Mouse (Mus musculus): Measurements from ENCODE around the gene Myb. TPM values are rescaled to one million over a fixed set of nuclear protein-coding genes. Genes with fewer than 3 reads are reported as not detected.
A peak's percentile ranks its signal among the peaks of the same experiment; 100 is the strongest.

Myb gene
- polyA plus RNA-seq, 1 experiment from 2014 or later: 2.9 TPM

DNA sequence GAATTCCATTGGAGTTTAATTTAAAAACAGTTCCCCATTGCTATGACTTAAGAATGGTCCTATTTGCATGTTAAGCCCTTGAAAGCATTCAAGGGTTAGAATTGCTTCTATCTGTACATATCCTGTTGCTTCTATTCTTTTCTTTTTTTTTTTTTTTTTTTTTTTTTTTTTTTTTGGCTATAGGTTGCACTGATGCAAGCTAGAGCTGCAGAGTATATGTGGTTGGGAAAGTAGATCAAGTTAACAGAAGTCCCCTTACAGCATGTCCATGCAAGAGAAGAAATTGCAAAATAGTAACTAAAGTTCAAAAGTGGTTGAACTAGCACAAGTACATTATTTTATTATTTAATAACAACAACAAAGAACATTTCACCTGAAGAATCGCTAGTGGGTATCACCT is 14.1 kb downstream of the Myb start:
- Histone ChIP-seq H3K36me3 (ENCODE audit: control insufficient read depth, insufficient read depth) (no peaks in the 10 kb centered on the region; the same call in 1 of the 2 replicates), H3K4me1 (replicated peaks; ENCODE audit: control insufficient read depth, insufficient read depth, low read length) (no peaks in the 10 kb centered on the region), H3K27ac (ENCODE audit: low read depth, low read length) (no peak overlapping the region), H3K4me3 (ENCODE audit: low read depth, low read length) (no peak overlapping the region), H3K4me2 (replicated peaks; ENCODE audit: low read depth) (no peak overlapping the region), H3K9ac (ENCODE audit: low read depth, low read length) (no peak overlapping the region), H3K27me3 (replicated peaks; ENCODE audit: control insufficient read depth, insufficient read depth, low read length) (no peaks in the 10 kb centered on the region), H3K9me3 (ENCODE audit: control insufficient read depth) (no peaks in the 10 kb centered on the region)
- WGBS: 97% methylated on average over 1 of the region's 1 CpGs
- TF ChIP-seq CTCF (IDR thresholded peaks at IDR 0.05; ENCODE audit: low read depth): no peak
- no peak for ATAC-seq

DNA sequence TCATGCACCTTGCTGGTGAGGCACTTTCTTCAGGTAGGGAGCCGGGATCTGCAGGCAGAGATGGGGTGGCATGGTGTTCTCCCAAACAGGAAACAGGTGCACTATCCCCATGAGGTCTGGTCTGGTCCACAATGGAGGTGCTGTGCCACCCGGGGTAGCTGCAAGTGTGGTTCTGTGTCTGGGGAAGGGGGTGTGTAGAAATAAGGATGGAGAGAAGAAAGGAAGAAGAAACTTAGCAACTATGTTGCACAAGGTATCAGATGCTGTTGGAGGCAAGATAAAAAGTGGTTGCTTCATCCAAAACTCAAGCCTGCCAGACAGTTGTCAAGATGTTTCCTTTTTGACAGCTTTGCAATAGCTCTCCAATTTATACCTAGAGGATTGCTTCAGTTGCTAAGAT is 14.5 kb downstream of the Myb start:
- no peak for ATAC-seq
- Histone ChIP-seq H3K9me3 (ENCODE audit: control insufficient read depth) (no peaks in the 10 kb centered on the region), H3K27me3 (replicated peaks; ENCODE audit: control insufficient read depth, insufficient read depth, low read length) (no peaks in the 10 kb centered on the region), H3K4me3 (ENCODE audit: low read depth, low read length) (no peak overlapping the region), H3K27ac (ENCODE audit: low read depth, low read length) (no peak overlapping the region), H3K4me2 (replicated peaks; ENCODE audit: low read depth) (no peak overlapping the region), H3K36me3 (ENCODE audit: control insufficient read depth, insufficient read depth) (no peaks in the 10 kb centered on the region; the same call in 1 of the 2 replicates), H3K9ac (ENCODE audit: low read depth, low read length) (no peak overlapping the region), H3K4me1 (replicated peaks; ENCODE audit: control insufficient read depth, insufficient read depth, low read length) (no peaks in the 10 kb centered on the region)
- WGBS: 82% methylated on average over 2 of the region's 2 CpGs
- no peak for TF ChIP-seq CTCF (IDR thresholded peaks at IDR 0.05; ENCODE audit: low read depth)

DNA sequence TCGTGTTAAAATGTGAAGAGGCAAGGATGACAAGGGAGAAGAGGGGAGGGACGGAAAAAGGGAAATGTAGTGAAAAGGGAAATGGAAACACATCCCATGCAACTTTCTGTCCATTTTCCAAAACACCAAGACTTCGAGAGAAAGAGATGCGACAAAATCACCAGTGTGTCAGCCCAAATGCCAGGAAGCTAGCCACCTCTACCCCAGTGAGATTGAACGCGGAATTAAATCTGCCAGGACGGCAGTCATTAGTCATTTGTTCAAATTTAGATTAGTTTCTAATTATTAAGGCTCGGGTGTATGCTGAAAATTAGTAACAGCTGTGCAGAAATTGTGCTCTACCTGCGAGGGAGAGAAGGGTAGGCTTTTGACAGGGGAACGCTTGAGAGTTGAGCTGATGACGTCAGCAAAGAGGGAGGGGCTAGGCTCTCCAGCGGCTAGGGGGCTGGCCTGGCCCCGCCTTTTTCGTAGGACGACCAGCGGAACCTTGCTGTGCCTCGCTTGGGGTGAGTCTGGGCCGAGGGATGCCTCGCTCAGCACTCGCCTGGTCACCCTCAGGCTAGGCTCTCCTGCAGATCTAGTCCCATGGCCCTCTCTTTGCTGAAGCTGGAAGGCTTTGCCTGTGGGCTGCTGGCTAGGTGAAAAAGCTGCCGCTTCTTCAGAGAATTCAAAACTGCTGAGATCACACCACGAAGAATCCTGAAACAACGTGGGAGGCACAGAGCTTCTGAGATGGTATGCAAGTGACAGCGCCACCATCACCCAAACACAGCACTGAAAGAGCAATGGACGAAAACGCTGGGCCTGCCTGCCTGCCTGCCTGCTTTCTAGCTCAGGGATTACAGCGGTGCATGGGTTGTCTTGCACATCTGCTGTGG is 15.9 kb downstream of the Myb start:
- no peaks in the 10 kb centered on the region for H3K27me3 ChIP-seq (replicated peaks; ENCODE audit: control insufficient read depth, insufficient read depth, low read length)
- H3K27ac ChIP-seq (ENCODE audit: low read depth, low read length): no peak overlapping the region
- peak overlapping the region; percentile 23 for H3K4me3 ChIP-seq (ENCODE audit: low read depth, low read length)
- no peak overlapping the region for H3K9ac ChIP-seq (ENCODE audit: low read depth, low read length)
- WGBS: 42% methylated on average over 27 of the region's 27 CpGs
- peak overlapping the region; percentile 61 for H3K4me2 ChIP-seq (replicated peaks; ENCODE audit: low read depth)
- H3K4me1 ChIP-seq (replicated peaks; ENCODE audit: control insufficient read depth, insufficient read depth, low read length): no peaks in the 10 kb centered on the region
- TF ChIP-seq CTCF (IDR thresholded peaks at IDR 0.05; ENCODE audit: low read depth): peak; percentile 30
- ATAC-seq: no peak
- no peaks in the 10 kb centered on the region; the same call in 1 of the 2 replicates for H3K36me3 ChIP-seq (ENCODE audit: control insufficient read depth, insufficient read depth)
- no peaks in the 10 kb centered on the region for H3K9me3 ChIP-seq (ENCODE audit: control insufficient read depth)

DNA sequence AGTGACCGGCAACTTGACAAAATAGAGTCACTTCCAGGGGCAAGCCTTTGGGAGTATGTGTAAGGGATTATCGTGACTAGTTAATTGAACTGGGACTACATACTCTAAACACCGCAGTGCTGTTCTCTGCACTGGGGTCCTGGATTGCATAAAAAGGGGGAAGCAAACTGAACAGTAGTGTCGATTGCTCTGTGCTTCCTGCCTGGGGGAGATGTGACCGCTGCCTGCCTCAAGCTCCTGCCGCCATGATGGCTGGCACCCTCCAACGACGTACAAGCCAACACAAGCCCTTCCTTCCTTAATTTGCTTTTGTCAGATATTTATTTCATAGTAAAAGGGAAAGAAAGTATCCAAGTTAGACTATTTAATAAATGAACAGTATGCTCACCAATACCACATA is 25.5 kb downstream of the Myb start:
- Histone ChIP-seq H3K9me3 (ENCODE audit: control insufficient read depth) (no peaks in the 10 kb centered on the region), H3K27ac (ENCODE audit: low read depth, low read length) (no peak overlapping the region), H3K27me3 (replicated peaks; ENCODE audit: control insufficient read depth, insufficient read depth, low read length) (no peaks in the 10 kb centered on the region), H3K36me3 (ENCODE audit: control insufficient read depth, insufficient read depth) (no peaks in the 10 kb centered on the region), H3K4me1 (replicated peaks; ENCODE audit: control insufficient read depth, insufficient read depth, low read length) (no peaks in the 10 kb centered on the region), H3K9ac (ENCODE audit: low read depth, low read length) (no peak overlapping the region), H3K4me2 (replicated peaks; ENCODE audit: low read depth) (no peak overlapping the region), H3K4me3 (ENCODE audit: low read depth, low read length) (no peak overlapping the region)
- 92% methylated on average over 8 of the region's 8 CpGs for WGBS
- TF ChIP-seq CTCF (IDR thresholded peaks at IDR 0.05; ENCODE audit: low read depth): no peak
- no peak for ATAC-seq

DNA sequence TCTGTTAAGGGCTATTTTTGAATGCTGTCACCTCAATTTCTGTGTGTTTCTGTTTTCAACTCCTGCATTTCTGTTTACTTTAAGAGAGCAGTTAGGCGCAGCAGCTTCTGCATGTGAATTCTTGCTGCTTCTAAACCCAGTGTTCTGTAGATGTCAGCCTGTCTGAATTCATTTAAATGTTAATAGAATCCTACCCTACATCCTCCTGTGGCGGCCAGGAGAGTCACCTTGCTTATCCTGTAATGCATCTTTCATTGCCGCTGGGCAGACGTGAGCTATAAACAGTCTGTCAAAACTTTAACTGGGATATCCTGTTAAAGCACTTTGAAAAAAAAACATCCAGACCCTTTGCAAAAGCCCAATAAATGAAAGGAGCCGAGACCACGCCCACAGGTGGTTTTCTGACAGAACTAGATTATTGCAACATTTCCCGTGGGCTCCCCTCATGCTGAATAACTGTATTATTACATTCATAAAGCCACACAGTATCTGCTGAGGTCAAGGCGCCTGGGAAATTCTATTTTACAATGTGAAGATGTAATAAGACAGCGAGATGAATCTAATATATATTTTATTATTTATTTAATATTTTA is 29.8 kb downstream of the Myb start:
- H3K4me2 ChIP-seq (replicated peaks; ENCODE audit: low read depth): no peak overlapping the region
- WGBS: 36% methylated on average over 9 of the region's 9 CpGs
- H3K27me3 ChIP-seq (replicated peaks; ENCODE audit: control insufficient read depth, insufficient read depth, low read length): no peaks in the 10 kb centered on the region
- no peaks in the 10 kb centered on the region for H3K9me3 ChIP-seq (ENCODE audit: control insufficient read depth)
- no peaks in the 10 kb centered on the region for H3K4me1 ChIP-seq (replicated peaks; ENCODE audit: control insufficient read depth, insufficient read depth, low read length)
- TF ChIP-seq CTCF (IDR thresholded peaks at IDR 0.05; ENCODE audit: low read depth): no peak
- H3K4me3 ChIP-seq (ENCODE audit: low read depth, low read length): no peak overlapping the region
- ATAC-seq: no peak
- H3K27ac ChIP-seq (ENCODE audit: low read depth, low read length): no peak overlapping the region
- no peaks in the 10 kb centered on the region for H3K36me3 ChIP-seq (ENCODE audit: control insufficient read depth, insufficient read depth)
- H3K9ac ChIP-seq (ENCODE audit: low read depth, low read length): no peak overlapping the region

DNA sequence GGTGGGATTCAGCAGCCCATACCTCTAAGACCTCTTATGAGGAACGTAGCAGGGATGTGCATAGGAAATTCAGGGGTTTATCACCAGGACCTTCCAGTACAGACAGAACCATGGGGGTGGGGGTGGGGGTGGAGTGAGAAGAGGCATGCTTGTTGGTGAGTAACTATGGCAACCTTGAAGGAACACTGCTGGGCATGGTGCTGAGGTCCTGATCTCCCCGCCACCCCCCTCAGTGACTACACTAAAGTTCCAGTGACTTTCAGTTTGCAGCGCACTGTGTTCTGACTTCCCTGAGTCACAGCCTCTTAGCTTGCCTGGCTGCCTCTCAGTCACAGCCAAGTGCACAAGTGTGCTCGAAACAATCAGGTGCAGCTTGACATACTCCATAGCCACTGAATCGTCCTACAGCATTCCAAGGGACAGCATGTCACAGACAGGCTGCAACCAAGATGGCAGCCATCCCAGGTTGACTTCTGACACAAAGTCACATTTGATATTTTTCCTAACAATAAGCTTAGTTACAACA is 32.6 kb downstream of the Myb start:
- WGBS: 92% methylated on average over 5 of the region's 5 CpGs
- Histone ChIP-seq H3K4me1 (replicated peaks; ENCODE audit: control insufficient read depth, insufficient read depth, low read length) (no peaks in the 10 kb centered on the region), H3K4me2 (replicated peaks; ENCODE audit: low read depth) (no peak overlapping the region), H3K36me3 (ENCODE audit: control insufficient read depth, insufficient read depth) (no peaks in the 10 kb centered on the region), H3K9me3 (ENCODE audit: control insufficient read depth) (no peaks in the 10 kb centered on the region), H3K27me3 (replicated peaks; ENCODE audit: control insufficient read depth, insufficient read depth, low read length) (no peaks in the 10 kb centered on the region), H3K4me3 (ENCODE audit: low read depth, low read length) (no peak overlapping the region), H3K27ac (ENCODE audit: low read depth, low read length) (no peak overlapping the region), H3K9ac (ENCODE audit: low read depth, low read length) (no peak overlapping the region)
- ATAC-seq: no peak
- no peak for TF ChIP-seq CTCF (IDR thresholded peaks at IDR 0.05; ENCODE audit: low read depth)
